Mouse (Mus musculus) stomach, postnatal 0 days (tissue): ENCODE results near the gene Sdk2. TPM values are rescaled to one million over a fixed set of nuclear protein-coding genes. Genes with fewer than 3 reads are reported as not detected.
A peak's percentile ranks its signal among the peaks of the same experiment; 100 is the strongest.

ENCODE experiments used
- ATAC-seq: fragments of 200-750 bp; cut with Nextera tagmentation; 2 replicates; pipeline ENCODE4 v1.8.0; 2017; ENCODE audit not compliant: low FRiP score, low TSS enrichment
- DNase-seq: peaks from one replicate; pipeline ENCODE4 v3.0.0-alpha.2; 2016; ENCODE audit warnings: low spot score
- H3K27ac ChIP-seq: fragments of 300-500 bp; sonication (generic); replicated peaks from 2 replicates; pipeline ENCODE4 v1.5.1; 2014; ENCODE audit warnings: mild to moderate bottlenecking, control low read depth
- H3K27me3 ChIP-seq: fragments of 300-500 bp; sonication (generic); 2 replicates; pipeline ENCODE4 v1.6.1; 2014; ENCODE audit warnings: low read length; ENCODE audit not compliant: control insufficient read depth, insufficient read depth
- H3K36me3 ChIP-seq: fragments of 300-500 bp; sonication (generic); 2 replicates; pipeline ENCODE4 v1.6.1; 2014; ENCODE audit warnings: low read length, mixed read lengths; ENCODE audit not compliant: control insufficient read depth, insufficient read depth
- H3K4me1 ChIP-seq: fragments of 300-500 bp; sonication (generic); replicated peaks from 2 replicates; pipeline ENCODE4 v1.6.1; 2014; ENCODE audit warnings: antibody characterized with exemption; ENCODE audit not compliant: control insufficient read depth, insufficient read depth
- H3K4me2 ChIP-seq: fragments of 300-500 bp; sonication (generic); replicated peaks from 2 replicates; pipeline ENCODE4 v1.6.1; 2014; ENCODE audit warnings: low read depth, mild to moderate bottlenecking, control low read depth, moderate library complexity
- H3K4me3 ChIP-seq: fragments of 300-500 bp; sonication (generic); 2 replicates; pipeline ENCODE4 v1.5.1; 2014; ENCODE audit warnings: low read depth, low read length, control low read depth
- H3K9ac ChIP-seq: fragments of 300-500 bp; sonication (generic); 2 replicates; pipeline ENCODE4 v1.6.1; 2014; ENCODE audit warnings: mild to moderate bottlenecking, low read length, control low read depth, mixed read lengths
- H3K9me3 ChIP-seq: fragments of 300-500 bp; sonication (generic); 2 replicates; pipeline ENCODE4 v1.6.1; 2016; ENCODE audit warnings: low read length; ENCODE audit not compliant: control insufficient read depth
- CTCF ChIP-seq: IDR thresholded peaks from 2 replicates; pipeline ENCODE4 v1.5.1; 2016; ENCODE audit warnings: antibody characterized with exemption, low read depth, mild to moderate bottlenecking, moderate library complexity
- EP300 ChIP-seq: optimal IDR thresholded peaks from 2 replicates; pipeline ENCODE3; 2016; ENCODE audit warnings: antibody characterized with exemption
- WGBS: fragments of 180-500 bp; shearing (Covaris S2); extraction: QIAGEN DNeasy Blood & Tissue Kit; methylation state at CpG from one replicate; pipeline ENCODE4 v1.1.7; 2014; 5-methylcytosine and 5-hydroxymethylcytosine counted together
- polyA plus RNA-seq: library from polyadenylated mRNA; unstranded; fragments of >200 nt; fragmentation: Nextera tagmentation; extraction: Ambion mirVana; gene quantifications from 2 replicates; pipeline ENCODE4 v1.2.1, GENCODE M21; 2015

Gene Sdk2
- polyA plus RNA-seq, 1 experiment from 2014 or later = 0.45 TPM

DNA sequence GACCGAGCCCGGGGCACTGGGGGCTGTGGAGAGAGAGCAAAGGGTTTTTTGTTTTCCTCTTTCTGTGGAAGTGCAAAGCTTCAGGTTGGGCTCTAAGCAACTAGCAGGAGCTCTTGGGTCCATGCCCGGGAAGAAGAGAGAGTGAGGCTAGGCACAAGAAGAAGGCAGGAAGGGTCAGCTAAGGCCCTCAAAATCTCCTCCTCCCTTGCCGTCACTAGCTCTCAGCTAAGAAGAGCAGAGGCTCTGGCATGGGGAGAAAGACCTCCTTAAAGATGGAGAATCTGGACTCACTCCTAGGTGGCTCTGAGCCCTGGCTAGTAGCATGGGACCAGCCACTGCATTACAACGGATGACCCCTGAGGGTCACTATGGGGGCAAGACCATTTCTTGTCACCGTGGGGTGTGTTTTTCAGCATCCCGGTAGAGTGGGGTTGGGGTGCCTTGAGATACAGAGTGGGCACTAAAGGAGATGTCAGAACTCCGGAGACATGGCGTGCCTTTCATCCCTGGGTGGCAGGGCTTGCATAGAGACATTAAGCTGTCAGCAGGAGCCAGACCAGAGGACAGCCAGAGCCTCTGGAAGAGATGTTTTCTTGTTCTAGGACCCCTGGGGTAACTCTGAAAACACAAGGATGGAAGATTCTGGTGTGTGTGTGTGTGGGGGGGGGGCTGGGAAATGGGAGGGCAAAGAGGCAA is 260.3 kb downstream of the Sdk2 start:
- no peaks in the 10 kb centered on the region for H3K27me3 ChIP-seq
- H3K36me3 ChIP-seq = no peaks in the 10 kb centered on the region
- WGBS = 67% methylated on average over 9 of the region's 9 CpGs
- ATAC-seq = no peak
- TF ChIP-seq CTCF (no peak), EP300 (no peak)
- no peak overlapping the region for H3K4me3 ChIP-seq
- no peak for DNase-seq
- no peak overlapping the region for H3K4me2 ChIP-seq
- peak overlapping the region; percentile 30; the same call in 1 of the 2 replicates for H3K27ac ChIP-seq
- no peaks in the 10 kb centered on the region; the same call in 1 of the 2 replicates for H3K4me1 ChIP-seq
- no peak overlapping the region for H3K9ac ChIP-seq
- no peaks in the 10 kb centered on the region for H3K9me3 ChIP-seq

GRCm38 (mm10) chr11:113805974-113806373 is 260.9 kb downstream of the Sdk2 start:
- ATAC-seq = no peak
- DNase-seq = no peak
- H3K27ac ChIP-seq = no peak overlapping the region
- H3K27me3 ChIP-seq = no peaks in the 10 kb centered on the region
- TF ChIP-seq EP300 = no peak
- TF ChIP-seq CTCF = peak; percentile 33; the same call in 1 of the 2 replicates
- H3K4me1 ChIP-seq = no peaks in the 10 kb centered on the region; the same call in 1 of the 2 replicates
- H3K4me2 ChIP-seq = no peak overlapping the region
- H3K9me3 ChIP-seq = no peaks in the 10 kb centered on the region
- H3K4me3 ChIP-seq = no peak overlapping the region
- no peaks in the 10 kb centered on the region for H3K36me3 ChIP-seq
- WGBS = 80% methylated on average over 10 of the region's 10 CpGs
- no peak overlapping the region for H3K9ac ChIP-seq

- ATAC-seq = no peak
- DNase-seq = peak; percentile 71
- Histone ChIP-seq H3K4me1 (no peaks in the 10 kb centered on the region), H3K4me3 (no peak overlapping the region), H3K36me3 (no peaks in the 10 kb centered on the region), H3K27me3 (no peaks in the 10 kb centered on the region), H3K4me2 (no peak overlapping the region), H3K9me3 (no peaks in the 10 kb centered on the region), H3K9ac (no peak overlapping the region), H3K27ac (no peak overlapping the region)
- no peak for TF ChIP-seq EP300
- no peak for TF ChIP-seq CTCF
- WGBS = 68% methylated on average over 9 of the region's 9 CpGs
Measured at GRCm38 (mm10) chr11:113803321-113803941, 263.4 kb downstream of the Sdk2 start.

DNA sequence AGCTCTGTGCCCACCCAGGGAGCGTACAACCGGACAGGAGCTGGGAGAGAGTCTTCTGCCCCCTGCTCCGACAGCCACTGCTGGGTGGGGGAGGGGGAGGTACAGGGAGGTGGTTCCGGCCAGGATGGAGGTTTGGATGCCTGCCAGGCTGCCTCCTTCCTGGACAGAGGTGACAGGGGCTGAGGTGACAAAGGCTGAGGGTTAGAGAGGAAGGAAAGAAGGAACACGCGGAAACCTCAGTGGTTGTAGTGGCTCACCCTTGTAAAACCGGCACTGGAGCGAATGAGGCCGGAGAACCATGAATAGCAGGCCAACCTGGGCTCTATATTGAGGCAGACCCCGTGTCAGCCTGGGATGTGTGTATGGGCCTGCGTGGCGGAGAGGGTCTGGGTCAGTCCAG is 264.4 kb downstream of the Sdk2 start:
- ATAC-seq (no peak), DNase-seq (peak; percentile 52)
- H3K9ac ChIP-seq = no peak overlapping the region
- no peak overlapping the region for H3K4me2 ChIP-seq
- H3K9me3 ChIP-seq = no peaks in the 10 kb centered on the region
- H3K4me3 ChIP-seq = no peak overlapping the region
- TF ChIP-seq EP300 = no peak
- no peak overlapping the region for H3K27ac ChIP-seq
- H3K27me3 ChIP-seq = no peaks in the 10 kb centered on the region
- no peaks in the 10 kb centered on the region for H3K36me3 ChIP-seq
- H3K4me1 ChIP-seq = no peaks in the 10 kb centered on the region
- 69% methylated on average over 12 of the region's 12 CpGs for WGBS

GRCm38 (mm10) chr11:113800026-113800425 is 266.8 kb downstream of the Sdk2 start:
- TF ChIP-seq CTCF = no peak
- no peak for TF ChIP-seq EP300
- no peak for ATAC-seq
- H3K9ac ChIP-seq = no peak overlapping the region
- no peaks in the 10 kb centered on the region for H3K4me1 ChIP-seq
- WGBS = 93% methylated on average over 12 of the region's 12 CpGs
- H3K4me2 ChIP-seq = no peak overlapping the region
- DNase-seq = no peak
- H3K36me3 ChIP-seq = no peaks in the 10 kb centered on the region
- H3K27ac ChIP-seq = no peak overlapping the region
- H3K27me3 ChIP-seq = no peaks in the 10 kb centered on the region
- no peaks in the 10 kb centered on the region for H3K9me3 ChIP-seq
- H3K4me3 ChIP-seq = no peak overlapping the region

DNA sequence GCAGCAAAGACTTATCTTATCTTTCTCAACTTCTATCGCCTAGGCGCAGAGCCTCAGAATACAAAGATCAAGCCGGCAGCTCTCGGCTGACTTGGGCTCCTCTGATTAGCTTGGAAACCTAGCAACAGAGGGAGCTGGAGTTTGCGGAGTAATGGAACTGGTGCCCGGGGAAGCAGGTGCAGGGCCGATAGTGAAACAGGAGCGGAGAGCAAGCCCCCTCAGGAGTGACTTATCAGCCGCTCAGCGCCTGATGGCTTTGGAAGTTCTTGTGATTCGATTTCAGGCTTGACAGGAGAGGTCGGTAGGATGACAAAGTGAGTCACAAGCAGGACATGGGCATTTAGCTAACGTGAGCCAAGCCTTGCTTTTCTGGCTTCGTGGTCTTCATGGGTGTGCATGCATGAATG is 267.8 kb downstream of the Sdk2 start:
- Histone ChIP-seq H3K27ac (no peak overlapping the region), H3K36me3 (no peaks in the 10 kb centered on the region), H3K27me3 (no peaks in the 10 kb centered on the region), H3K9me3 (no peaks in the 10 kb centered on the region), H3K4me2 (no peak overlapping the region), H3K9ac (no peak overlapping the region), H3K4me1 (no peaks in the 10 kb centered on the region), H3K4me3 (no peak overlapping the region)
- TF ChIP-seq CTCF (no peak), EP300 (no peak)
- DNase-seq = peak; percentile 47
- no peak for ATAC-seq
- WGBS = 50% methylated on average over 14 of the region's 14 CpGs
